Mouse (Mus musculus) forebrain, embryonic 15.5 days (tissue): ENCODE data around the gene Fzd10. TPM values are rescaled to one million over a fixed set of nuclear protein-coding genes. Genes with fewer than 3 reads are reported as not detected.

Experiments
- ATAC-seq: fragments of 200-750 bp; cut with Nextera tagmentation; replicated peaks from 2 replicates; pipeline ENCODE4 v1.8.0; 2017; ENCODE audit warnings: mild to moderate bottlenecking, moderate TSS enrichment, moderate library complexity
- H3K27ac ChIP-seq: fragments of 300-500 bp; sonication (generic); replicated peaks from 2 replicates; pipeline ENCODE4 v1.5.1; 2015; ENCODE audit warnings: mild to moderate bottlenecking, inconsistent platforms
- H3K27me3 ChIP-seq: fragments of 300-500 bp; sonication (generic); 2 replicates; pipeline ENCODE4 v1.6.1; 2015; ENCODE audit warnings: inconsistent platforms
- H3K36me3 ChIP-seq: fragments of 300-500 bp; sonication (generic); 2 replicates; pipeline ENCODE4 v1.6.1; 2015; ENCODE audit warnings: mild to moderate bottlenecking, inconsistent platforms
- H3K4me1 ChIP-seq: fragments of 300-500 bp; sonication (generic); 2 replicates; pipeline ENCODE4 v1.6.1; 2015; ENCODE audit warnings: inconsistent platforms
- H3K4me2 ChIP-seq: fragments of 300-500 bp; sonication (generic); replicated peaks from 2 replicates; pipeline ENCODE4 v1.6.1; 2015; ENCODE audit warnings: mild to moderate bottlenecking, inconsistent platforms
- H3K4me3 ChIP-seq: fragments of 300-500 bp; sonication (generic); 2 replicates; pipeline ENCODE4 v1.5.1; 2015; ENCODE audit warnings: mild to moderate bottlenecking, inconsistent platforms
- H3K9ac ChIP-seq: fragments of 300-500 bp; sonication (generic); replicated peaks from 2 replicates; pipeline ENCODE4 v1.6.1; 2015; ENCODE audit warnings: mild to moderate bottlenecking, inconsistent platforms
- H3K9me3 ChIP-seq: fragments of 300-500 bp; sonication (generic); 2 replicates; pipeline ENCODE4 v1.6.1; 2016; ENCODE audit warnings: inconsistent platforms
- WGBS: fragments of 180-500 bp; shearing (Covaris S2); methylation state at CpG from one replicate; pipeline ENCODE4 v1.1.7; 2015; ENCODE audit warnings: mixed read lengths; 5-methylcytosine and 5-hydroxymethylcytosine counted together
- polyA plus RNA-seq: library from polyadenylated mRNA; unstranded; fragments of >200 nt; fragmentation: Nextera tagmentation; extraction: Ambion mirVana; gene quantifications from 2 replicates; pipeline ENCODE4 v1.2.1, GENCODE M21; 2015

Fzd10 gene
- polyA plus RNA-seq, result 0.64 and 1.1 TPM in 2 replicates

GRCm38 (mm10) chr5:128600072-128601021, at the start of gene Fzd10:
Gene Fzd10 (plus strand): TSS chr5:128600844.
- H3K9ac ChIP-seq, result peak within 1 kb of the TSS; percentile 32
- H3K4me1 ChIP-seq, result peaks cover 48% of the 10 kb centered on the region
- H3K9me3 ChIP-seq, result no peaks in the 10 kb centered on the region
- no peak within 1 kb of the TSS; the same call in 1 of the 2 replicates for H3K27ac ChIP-seq
- WGBS, result under 1% methylated on average over 56 of the region's 73 CpGs
- H3K27me3 ChIP-seq, result peaks cover 92% of the 10 kb centered on the region
- ATAC-seq, result peak; percentile 38
- H3K4me2 ChIP-seq, result peak within 1 kb of the TSS; percentile 98
- no peaks in the 10 kb centered on the region for H3K36me3 ChIP-seq
- H3K4me3 ChIP-seq, result peak within 1 kb of the TSS; percentile 53

GRCm38 (mm10) chr5:128551448-128551847, 49.2 kb upstream of the Fzd10 start:
- no peak for ATAC-seq
- Histone ChIP-seq H3K9ac (no peak overlapping the region; the same call in 1 of the 2 replicates), H3K4me2 (peak overlapping the region; percentile 45), H3K27me3 (peaks cover 19% of the 10 kb centered on the region; the same call in 1 of the 2 replicates), H3K4me1 (peaks cover 20% of the 10 kb centered on the region), H3K27ac (no peak overlapping the region), H3K4me3 (peak overlapping the region; percentile 14; the same call in 1 of the 2 replicates), H3K36me3 (no peaks in the 10 kb centered on the region), H3K9me3 (no peaks in the 10 kb centered on the region)
- 1% methylated on average over 11 of the region's 11 CpGs for WGBS

DNA sequence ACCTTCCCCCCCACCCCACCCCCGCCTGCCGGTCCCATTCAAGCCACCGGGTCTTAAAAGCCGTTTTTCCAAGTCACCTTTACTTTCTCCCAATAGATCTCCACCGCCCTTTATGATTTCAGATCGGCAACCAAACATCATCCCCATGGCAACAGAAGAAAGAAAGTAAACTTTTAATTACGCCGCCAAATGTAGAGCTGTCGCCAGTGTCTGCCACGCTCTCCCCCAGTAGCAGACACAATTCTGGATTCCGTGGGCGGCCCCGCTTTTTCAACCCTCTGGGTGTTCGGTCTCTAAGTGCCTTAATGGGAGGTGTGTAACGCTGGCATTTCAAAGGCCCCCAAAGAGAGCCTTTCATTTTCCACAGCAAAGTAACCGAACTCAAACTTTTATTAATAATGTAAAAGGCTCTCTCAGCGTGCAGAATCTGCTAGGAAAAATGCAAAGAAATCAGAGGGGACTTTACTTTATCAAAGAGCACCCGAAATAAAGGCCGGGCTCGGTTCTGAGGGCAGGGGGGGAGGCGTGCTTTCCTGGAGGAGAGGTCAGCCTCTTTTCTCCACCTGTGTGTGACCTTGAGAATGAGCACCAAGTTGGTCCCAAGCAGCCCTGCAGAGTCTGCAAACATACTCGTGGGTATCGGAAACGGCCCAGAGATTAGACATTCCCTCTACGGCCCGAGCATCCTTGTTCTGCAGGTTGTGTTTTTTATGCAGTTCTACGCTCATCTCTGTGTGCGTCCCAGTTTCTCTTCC, 48.3 kb upstream of the Fzd10 start:
- peaks cover 20% of the 10 kb centered on the region for H3K4me1 ChIP-seq
- H3K27ac ChIP-seq, result no peak overlapping the region
- 4% methylated on average over 28 of the region's 28 CpGs for WGBS
- peak overlapping the region; percentile 25 for H3K4me3 ChIP-seq
- H3K36me3 ChIP-seq, result no peaks in the 10 kb centered on the region
- H3K4me2 ChIP-seq, result peak overlapping the region; percentile 45
- H3K9me3 ChIP-seq, result no peaks in the 10 kb centered on the region
- H3K27me3 ChIP-seq, result peaks cover 19% of the 10 kb centered on the region; the same call in 1 of the 2 replicates
- ATAC-seq, result no peak
- 0 out of 2 replicates have a peak overlapping the region, but pooled peaks have one; percentile 13 for H3K9ac ChIP-seq

DNA sequence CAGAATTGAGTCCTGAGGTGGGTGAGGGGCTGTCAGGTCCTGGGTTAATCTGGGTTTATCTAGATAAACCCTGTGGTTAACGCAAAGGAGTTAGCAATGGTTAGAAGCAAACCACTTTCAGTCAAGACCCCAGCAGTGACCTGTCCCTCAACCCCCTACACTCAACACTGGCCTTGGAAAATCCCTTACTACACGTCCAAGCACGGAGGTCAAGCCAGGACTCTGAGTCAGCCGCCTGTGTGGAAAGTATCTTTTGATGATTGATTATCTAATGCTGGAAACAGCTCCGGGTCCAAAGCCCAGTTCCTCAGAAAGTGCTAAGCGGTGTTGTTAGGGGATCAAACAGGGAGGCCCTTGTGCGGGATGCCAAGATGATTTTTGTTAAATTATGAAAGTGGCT, 42.5 kb upstream of the Fzd10 start:
- H3K27me3 ChIP-seq, result no peaks in the 10 kb centered on the region
- ATAC-seq, result no peak
- H3K27ac ChIP-seq, result no peak overlapping the region
- H3K9ac ChIP-seq, result no peak overlapping the region
- H3K4me1 ChIP-seq, result peaks cover 1% of the 10 kb centered on the region
- H3K36me3 ChIP-seq, result no peaks in the 10 kb centered on the region
- no peak overlapping the region for H3K4me2 ChIP-seq
- no peak overlapping the region for H3K4me3 ChIP-seq
- WGBS, result 71% methylated on average over 7 of the region's 7 CpGs
- H3K9me3 ChIP-seq, result no peaks in the 10 kb centered on the region

DNA sequence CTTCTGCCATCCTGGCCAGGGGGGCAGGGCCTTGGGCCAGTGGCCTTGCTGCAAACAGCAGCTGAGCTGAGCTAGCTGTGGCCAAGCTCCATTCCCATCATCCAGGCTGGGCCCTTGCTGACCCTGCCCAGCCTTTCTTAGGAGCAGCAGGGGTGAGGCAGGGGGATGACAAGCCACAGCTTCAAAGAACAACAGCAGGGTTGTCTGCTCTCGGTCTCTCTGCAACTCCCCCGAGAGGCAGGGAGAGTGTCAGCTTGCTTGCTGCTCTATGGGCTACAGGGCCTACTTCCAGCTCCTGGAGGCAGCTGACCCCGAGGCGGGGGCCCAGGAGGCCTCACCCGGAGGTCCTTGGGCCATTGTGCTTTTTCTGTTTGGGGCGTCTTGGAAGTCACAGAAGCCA, 33.3 kb upstream of the Fzd10 start:
- Histone ChIP-seq H3K9ac (no peak overlapping the region), H3K4me3 (no peak overlapping the region), H3K4me2 (no peak overlapping the region), H3K9me3 (no peaks in the 10 kb centered on the region), H3K36me3 (no peaks in the 10 kb centered on the region), H3K4me1 (no peaks in the 10 kb centered on the region), H3K27me3 (no peaks in the 10 kb centered on the region), H3K27ac (no peak overlapping the region)
- ATAC-seq, result no peak
- 11% methylated on average over 6 of the region's 6 CpGs for WGBS

- no peaks in the 10 kb centered on the region for H3K4me1 ChIP-seq
- no peaks in the 10 kb centered on the region for H3K27me3 ChIP-seq
- no peak overlapping the region for H3K4me3 ChIP-seq
- no peaks in the 10 kb centered on the region for H3K9me3 ChIP-seq
- no peak for ATAC-seq
- H3K4me2 ChIP-seq, result no peak overlapping the region
- H3K36me3 ChIP-seq, result no peaks in the 10 kb centered on the region
- H3K9ac ChIP-seq, result no peak overlapping the region
- H3K27ac ChIP-seq, result no peak overlapping the region
- WGBS, result 11% methylated on average over 5 of the region's 5 CpGs
Observed at GRCm38 (mm10) chr5:128568970-128569369, 31.7 kb upstream of the Fzd10 start.

- no peak overlapping the region for H3K4me3 ChIP-seq
- H3K36me3 ChIP-seq, result no peaks in the 10 kb centered on the region
- no peaks in the 10 kb centered on the region for H3K4me1 ChIP-seq
- H3K27me3 ChIP-seq, result no peaks in the 10 kb centered on the region
- no peak overlapping the region for H3K27ac ChIP-seq
- no peak for ATAC-seq
- WGBS, result 70% methylated on average over 5 of the region's 5 CpGs
- no peak overlapping the region for H3K4me2 ChIP-seq
- H3K9me3 ChIP-seq, result no peaks in the 10 kb centered on the region
- H3K9ac ChIP-seq, result no peak overlapping the region
Observed at GRCm38 (mm10) chr5:128570091-128570490, 30.6 kb upstream of the Fzd10 start.

GRCm38 (mm10) chr5:128570848-128571247, 29.8 kb upstream of the Fzd10 start:
- H3K4me2 ChIP-seq, result no peak overlapping the region
- H3K9me3 ChIP-seq, result no peaks in the 10 kb centered on the region
- no peak overlapping the region for H3K27ac ChIP-seq
- no peak overlapping the region for H3K4me3 ChIP-seq
- H3K27me3 ChIP-seq, result no peaks in the 10 kb centered on the region
- no peak overlapping the region for H3K9ac ChIP-seq
- 70% methylated on average over 5 of the region's 5 CpGs for WGBS
- H3K4me1 ChIP-seq, result no peaks in the 10 kb centered on the region
- no peak for ATAC-seq
- H3K36me3 ChIP-seq, result no peaks in the 10 kb centered on the region

DNA sequence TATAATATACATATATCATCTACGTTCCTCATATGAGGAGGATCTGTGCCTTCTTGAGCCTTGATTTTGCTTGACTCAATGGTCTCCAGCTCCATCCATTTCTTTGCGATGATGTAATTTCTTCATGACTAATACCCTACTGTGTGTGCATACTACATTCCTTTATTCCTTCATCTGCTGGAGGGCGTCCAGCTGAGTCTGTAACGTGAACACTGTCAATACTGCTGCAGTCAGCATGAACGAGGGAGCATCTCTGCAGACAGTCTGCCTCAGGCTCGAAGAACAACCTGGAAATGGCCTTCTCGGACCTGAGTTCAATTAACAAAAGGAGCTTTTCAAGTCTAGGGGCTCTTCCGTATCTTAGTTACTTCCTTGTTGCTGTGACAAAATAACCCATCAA, 28.9 kb upstream of the Fzd10 start:
- ATAC-seq, result no peak
- Histone ChIP-seq H3K4me2 (no peak overlapping the region), H3K4me1 (no peaks in the 10 kb centered on the region), H3K27me3 (no peaks in the 10 kb centered on the region), H3K4me3 (no peak overlapping the region), H3K27ac (no peak overlapping the region), H3K9ac (no peak overlapping the region), H3K9me3 (no peaks in the 10 kb centered on the region), H3K36me3 (no peaks in the 10 kb centered on the region)
- WGBS, result 61% methylated on average over 8 of the region's 8 CpGs

DNA sequence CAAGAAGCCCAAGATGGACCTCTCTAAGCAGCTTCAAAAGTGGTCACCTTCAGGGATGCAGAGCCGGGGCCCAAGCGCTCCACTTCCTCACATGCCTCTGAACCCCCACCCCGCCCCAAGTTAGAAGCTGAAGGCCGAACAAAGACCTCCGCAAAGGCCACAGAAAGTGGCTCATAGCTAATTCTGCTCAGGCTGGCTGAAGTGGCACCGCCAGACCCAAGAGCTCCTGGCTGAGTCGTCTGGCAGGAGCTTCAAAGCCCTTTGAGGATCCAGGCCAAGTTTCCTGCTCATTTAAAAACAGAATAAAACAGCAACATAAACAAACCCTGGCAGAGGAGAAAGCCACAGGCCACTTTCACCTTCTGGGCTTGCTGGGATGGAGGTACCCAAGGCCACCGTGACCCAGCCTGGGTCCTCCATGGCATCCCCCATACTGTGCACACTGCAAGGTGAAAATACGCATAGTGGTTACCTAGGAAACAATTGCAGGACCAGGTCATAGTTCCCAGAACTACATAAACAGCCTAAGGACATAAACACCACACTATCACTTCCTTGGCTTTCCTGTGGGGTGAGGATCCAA, 24.6 kb upstream of the Fzd10 start:
- no peaks in the 10 kb centered on the region for H3K9me3 ChIP-seq
- ATAC-seq, result no peak
- no peak overlapping the region for H3K4me2 ChIP-seq
- H3K9ac ChIP-seq, result no peak overlapping the region
- H3K4me1 ChIP-seq, result no peaks in the 10 kb centered on the region
- H3K36me3 ChIP-seq, result no peaks in the 10 kb centered on the region
- H3K27ac ChIP-seq, result no peak overlapping the region
- 57% methylated on average over 9 of the region's 9 CpGs for WGBS
- H3K27me3 ChIP-seq, result no peaks in the 10 kb centered on the region
- H3K4me3 ChIP-seq, result no peak overlapping the region

DNA sequence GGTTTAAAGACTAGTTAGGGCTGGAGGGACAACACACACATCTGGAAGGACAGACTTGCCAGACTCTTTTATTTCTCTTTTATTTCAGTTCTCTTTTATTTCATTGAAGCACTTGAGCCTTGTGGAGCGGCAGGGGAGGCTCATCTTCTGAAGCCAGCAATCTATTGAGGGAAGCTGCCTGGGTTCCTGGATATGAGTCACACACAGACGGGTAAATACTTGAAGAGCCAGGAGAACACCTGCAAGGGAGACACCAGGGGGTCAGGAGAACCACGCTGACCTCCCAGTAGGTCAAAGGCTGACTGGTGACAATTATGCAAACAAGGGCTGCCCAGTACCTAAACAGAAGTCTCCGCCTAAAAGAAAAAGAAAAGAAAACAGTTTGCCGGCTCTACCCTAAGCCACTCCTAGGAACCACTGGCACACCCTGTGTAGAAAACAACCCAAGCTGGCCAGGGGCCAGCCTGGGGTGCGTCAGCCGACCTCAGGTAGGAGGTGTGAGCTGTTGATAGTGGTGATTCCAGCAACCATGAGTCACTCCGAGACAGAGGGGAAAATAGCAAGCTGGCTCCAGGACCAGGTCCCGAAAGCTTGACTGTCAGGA, 21.5 kb upstream of the Fzd10 start:
- Histone ChIP-seq H3K4me2 (no peak overlapping the region), H3K36me3 (no peaks in the 10 kb centered on the region), H3K4me3 (no peak overlapping the region), H3K9me3 (no peaks in the 10 kb centered on the region), H3K27ac (no peak overlapping the region), H3K9ac (no peak overlapping the region), H3K4me1 (no peaks in the 10 kb centered on the region), H3K27me3 (no peaks in the 10 kb centered on the region)
- ATAC-seq, result no peak
- WGBS, result 32% methylated on average over 9 of the region's 9 CpGs
